Mouse (Mus musculus): Measurements from ENCODE around the gene Galm.

Galm gene

GRCm38 (mm10) chr17:80128476-80128990 is 1.3 kb downstream of the Galm start:
- no peak for DNase-seq (ENCODE audit: extremely low spot score)

- DNase-seq (ENCODE audit: extremely low spot score): no peak
These were observed 2.1 kb downstream of the Galm start for GRCm38 (mm10) chr17:80129387-80129786.

DNA sequence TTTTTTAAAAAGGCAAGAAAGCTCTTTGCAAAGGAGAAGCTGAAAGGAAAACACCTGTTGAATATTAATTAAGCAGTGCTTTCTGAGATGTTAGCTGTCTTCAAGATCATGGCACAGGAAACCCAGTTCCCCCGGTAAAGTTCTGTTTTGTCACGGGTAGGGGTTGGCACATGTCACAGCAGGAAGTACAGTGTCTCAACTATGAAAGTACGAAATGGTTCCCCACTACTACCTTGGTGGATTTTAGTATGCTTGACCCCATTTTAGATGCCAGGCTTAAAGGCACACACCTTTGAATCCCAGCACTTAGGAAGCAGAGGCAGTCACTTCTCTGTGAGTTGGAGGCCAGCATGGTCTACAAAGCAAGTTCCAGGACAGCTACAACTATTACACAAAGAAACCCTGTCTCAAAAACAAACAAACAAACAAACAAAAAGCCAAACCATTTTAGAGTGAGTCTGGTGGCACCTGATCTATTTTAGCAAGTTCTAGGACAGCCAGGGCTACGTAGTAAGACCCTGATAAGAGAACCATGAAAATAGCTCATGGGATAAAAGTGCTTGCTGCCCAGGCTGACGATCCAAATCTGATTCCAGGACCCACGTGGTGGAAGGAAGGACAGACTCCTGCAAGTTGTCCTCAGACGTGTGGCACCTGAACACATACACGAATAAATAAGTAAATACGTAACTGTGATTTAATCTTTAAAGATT is 3.6 kb downstream of the Galm start:
- DNase-seq (ENCODE audit: extremely low spot score): no peak

- no peak for DNase-seq (ENCODE audit: extremely low spot score)
These were observed 4.1 kb downstream of the Galm start for GRCm38 (mm10) chr17:80131431-80131766.

DNA sequence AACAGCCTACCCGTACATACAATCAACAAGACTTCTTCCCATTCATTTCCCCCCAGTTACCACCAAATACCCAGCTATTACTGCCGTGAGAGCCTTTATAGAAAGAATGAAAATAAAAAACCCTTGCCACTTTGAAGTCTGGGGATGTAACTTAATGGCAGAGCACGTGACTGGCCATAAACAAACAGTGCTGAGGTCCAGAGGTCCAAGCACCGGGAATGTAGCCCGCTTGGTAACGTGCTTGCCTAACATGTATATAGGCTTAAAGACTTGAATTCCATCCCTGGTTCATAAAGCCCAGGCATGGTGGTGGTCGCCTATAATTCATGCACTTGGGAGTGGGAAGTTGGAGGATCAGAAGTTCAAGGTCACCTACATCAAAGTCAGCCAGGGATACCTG is 4.6 kb downstream of the Galm start:
- no peak for DNase-seq (ENCODE audit: extremely low spot score)

GRCm38 (mm10) chr17:80132502-80132901 is 5.2 kb downstream of the Galm start:
- no peak for DNase-seq (ENCODE audit: extremely low spot score)

GRCm38 (mm10) chr17:80138434-80139162 is 11.3 kb downstream of the Galm start:
- no peak for DNase-seq (ENCODE audit: extremely low spot score)

DNA sequence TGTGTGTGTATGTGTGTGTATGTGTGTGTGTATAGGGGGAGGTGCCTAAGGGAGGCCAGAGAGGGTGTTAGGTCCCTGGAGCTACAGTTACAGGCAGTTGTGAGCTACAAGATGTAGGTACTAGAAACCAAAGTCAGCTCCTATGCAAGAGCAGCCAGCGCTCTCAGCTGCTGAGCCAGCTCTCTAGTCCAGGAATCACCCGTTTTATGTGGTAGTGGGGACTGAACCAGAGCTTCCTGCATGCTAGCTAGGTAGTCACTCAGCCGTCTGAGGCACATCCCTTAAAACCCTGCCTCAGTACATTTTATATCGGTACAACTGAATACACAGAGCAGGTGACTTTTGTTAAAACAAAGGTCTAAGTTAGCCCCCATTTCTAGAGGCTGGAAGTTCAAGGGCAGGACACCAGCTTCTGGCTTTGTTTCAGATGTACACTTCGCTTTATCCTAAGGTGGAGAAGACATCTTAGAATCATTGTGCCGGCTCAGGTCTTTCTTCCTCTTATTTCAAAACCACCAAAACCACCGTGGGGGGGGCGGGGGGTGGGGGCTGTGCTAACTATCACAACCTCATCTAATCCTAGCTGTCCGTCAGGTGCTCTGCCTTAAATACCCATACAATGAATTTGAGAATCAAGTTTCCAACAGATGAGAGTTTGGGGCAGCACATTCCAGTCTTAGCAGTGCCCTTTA is 12.6 kb downstream of the Galm start:
- DNase-seq (ENCODE audit: extremely low spot score): no peak

DNA sequence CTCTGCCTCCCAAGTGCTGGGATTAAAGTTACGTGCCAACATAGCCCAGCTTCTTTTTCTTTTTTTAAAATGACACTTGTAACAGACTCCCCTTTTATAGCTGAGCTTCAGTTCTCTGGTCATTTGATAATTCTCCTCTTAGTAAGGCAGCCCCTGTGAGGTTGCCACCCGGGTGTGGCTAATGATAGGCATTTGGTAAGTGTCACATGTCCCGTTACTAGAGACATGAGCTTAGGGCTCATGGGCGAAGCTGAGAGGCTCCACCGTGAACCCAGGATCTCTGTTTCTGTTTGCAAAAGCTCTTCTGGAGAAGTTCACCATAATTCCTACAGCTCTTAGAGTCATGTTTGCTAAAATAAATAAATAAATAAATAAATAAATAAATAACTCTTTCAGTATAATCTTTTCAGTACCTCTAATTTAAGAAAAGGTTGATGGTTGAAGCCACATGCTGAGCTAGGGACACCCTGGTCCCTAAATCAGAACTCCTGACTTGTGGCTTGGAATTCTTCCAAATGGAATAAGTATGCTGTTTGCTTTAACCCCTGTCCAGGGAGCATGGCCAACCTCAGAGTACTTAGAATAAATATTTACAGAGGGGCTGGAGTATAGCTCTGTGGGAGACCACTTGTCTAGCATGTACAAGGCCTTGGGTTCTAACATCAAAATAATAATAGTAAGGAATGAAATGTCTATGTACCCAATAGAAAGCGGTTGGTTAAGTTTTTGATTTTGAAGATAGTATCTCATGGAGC is 16.4 kb downstream of the Galm start:
- DNase-seq (ENCODE audit: extremely low spot score): no peak

DNA sequence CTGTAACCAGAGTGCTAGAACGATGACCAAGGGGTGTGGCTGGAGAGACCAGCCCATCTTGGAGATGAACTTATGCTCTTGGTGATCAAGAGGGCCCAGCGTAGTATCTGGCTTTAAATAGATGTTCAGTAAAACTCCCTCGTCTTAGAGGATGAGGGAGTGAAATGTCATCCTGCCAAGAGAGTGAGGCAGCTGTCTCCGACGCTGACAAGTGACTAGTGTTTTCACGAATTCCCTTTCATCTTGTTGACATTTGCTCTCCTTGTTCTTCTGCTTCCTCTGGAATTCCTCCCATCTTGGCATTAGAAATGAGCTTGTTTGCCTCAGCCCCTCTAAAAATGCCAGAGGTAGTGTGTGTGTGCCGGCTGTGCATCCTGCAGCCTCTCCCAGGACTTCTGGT is 17.9 kb downstream of the Galm start:
- DNase-seq (ENCODE audit: extremely low spot score): no peak

- DNase-seq (ENCODE audit: extremely low spot score): no peak
These were observed 18.5 kb downstream of the Galm start for GRCm38 (mm10) chr17:80145771-80146170.

- no peak for DNase-seq (ENCODE audit: extremely low spot score)
These were observed 21.1 kb downstream of the Galm start for GRCm38 (mm10) chr17:80148053-80148994.

DNA sequence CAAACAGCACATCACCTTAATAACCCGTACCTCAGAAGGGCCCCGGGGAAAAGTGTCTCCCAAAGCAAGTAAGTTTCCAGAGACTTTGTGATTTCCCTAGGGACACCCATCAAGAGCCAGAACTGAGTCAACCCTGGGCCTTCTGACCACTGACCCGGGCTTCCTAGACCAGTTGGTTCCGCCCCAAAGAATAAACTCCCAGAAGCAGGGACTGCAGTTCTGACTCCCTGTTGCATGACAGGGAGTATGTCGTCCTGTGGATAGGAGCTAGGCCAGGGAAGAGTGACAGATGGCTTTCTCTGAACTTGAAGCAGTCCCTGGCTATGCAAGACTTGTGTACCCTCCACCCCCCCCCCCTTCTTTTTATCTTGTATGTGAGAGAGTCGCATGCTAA is 21.7 kb downstream of the Galm start:
- DNase-seq (ENCODE audit: extremely low spot score): no peak

DNA sequence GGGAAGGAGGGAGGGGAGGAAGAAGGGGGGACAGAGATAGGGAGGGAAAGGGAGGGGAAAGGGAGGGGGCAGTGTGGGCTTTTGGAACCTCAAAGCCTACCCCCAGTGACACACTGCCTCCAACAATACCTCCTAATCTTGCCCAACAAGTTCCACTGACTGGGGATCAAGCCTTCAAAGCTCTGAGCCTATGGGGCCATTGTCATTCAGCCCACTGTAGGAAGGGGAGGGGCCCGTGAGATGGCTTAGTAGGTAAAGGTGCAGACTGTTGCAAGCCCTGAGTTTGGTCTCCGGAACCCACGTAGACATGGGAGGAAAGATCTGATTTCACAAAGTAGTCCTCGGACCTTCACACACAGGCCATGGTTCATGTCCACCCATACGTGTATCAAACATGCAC is 24.1 kb downstream of the Galm start:
- no peak for DNase-seq (ENCODE audit: extremely low spot score)

DNA sequence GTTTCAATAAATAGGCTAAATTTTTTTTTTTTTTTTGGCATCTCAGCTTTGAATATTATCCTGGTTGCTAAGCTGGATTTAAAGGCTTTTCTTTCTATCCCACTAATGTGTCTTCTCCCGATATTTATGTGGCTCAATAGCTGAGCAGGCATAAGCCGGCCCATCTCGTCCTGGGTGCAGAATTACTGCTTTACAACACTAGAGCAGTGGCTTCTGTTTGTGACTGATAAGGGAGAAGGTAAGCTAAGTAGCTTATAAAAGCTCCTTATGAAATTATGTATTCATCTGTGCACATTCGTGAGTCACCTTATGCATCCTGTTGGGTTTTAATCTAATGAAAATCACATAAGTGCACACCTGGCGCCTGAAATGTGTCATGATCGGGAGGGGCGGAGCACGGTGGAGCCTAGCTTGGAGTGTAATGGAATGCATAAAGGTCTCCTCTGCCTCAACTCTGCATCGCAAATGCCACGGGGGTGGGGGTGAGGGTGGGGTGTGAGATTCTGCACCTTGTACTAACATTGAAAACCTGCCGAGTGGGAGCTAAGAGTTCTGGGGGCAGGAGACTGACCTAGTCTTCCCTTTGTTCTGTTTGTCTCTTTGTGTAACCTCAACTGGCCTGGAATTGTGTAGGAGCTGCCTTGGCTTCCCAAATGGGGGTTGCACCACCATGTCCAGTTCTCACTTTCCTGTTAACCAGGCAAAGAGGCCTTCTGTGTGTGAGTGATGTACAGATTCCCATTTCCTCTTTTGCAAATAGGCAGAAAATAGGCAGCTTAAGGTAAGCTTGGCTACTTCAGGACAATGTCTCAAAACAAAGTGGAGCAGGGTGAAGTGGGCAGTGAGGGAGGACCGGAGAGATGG is 25.7 kb downstream of the Galm start:
- no peak for DNase-seq (ENCODE audit: extremely low spot score)

DNA sequence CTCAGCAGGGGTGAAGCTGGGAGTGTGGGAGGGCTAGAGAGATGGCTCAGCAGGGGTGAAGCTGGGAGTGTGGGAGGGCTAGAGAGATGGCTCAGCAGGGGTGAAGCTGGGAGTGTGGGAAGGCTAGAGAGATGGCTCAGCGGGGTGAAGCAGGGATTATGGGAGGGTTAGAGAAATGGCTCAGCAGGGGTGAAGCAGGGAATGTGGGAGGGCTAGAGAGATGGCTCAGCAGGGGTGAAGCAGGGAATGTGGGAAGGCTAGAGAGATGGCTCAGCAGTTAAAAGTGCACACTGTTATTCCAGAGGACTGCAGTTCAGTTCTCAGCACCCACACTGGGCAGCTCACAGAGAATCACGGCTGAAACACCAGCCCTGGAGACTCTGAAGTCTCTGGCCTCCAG is 26.4 kb downstream of the Galm start:
- no peak for DNase-seq (ENCODE audit: extremely low spot score)

GRCm38 (mm10) chr17:80156905-80157304 is 29.6 kb downstream of the Galm start:
- no peak for DNase-seq (ENCODE audit: extremely low spot score)

GRCm38 (mm10) chr17:80157489-80157888 is 30.2 kb downstream of the Galm start:
- DNase-seq (ENCODE audit: extremely low spot score): no peak

DNA sequence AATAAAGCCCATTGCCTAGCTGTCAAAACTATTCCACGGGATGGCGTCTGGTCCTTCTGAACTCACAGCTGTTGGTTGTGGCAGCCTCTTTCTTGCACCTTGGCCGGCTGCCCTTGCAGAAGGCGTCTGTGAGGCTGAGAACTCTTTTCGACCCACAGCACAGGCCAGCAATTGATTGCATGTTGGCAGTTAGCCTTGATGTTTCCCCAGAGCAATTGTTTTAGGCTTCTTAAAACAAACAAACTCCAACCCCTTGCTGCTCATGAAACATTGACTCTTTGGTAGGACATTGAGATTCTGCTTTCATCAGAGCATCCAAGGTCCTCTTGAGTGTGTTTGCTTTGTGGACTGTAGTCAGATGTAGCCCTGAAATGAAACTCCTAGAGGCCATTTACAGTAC is 33.2 kb downstream of the Galm start:
- DNase-seq (ENCODE audit: extremely low spot score): no peak

- no peak for DNase-seq (ENCODE audit: extremely low spot score)
These were observed 36.7 kb downstream of the Galm start for GRCm38 (mm10) chr17:80163991-80164390.
